21 mouse cellular contexts compared by ENCODE assay signal in genomic region chr6:91746776-91747175, GRCm38 (mm10).
DNase-seq lines count a peak whose midpoint lies in the region; ATAC-seq and TF ChIP-seq lines count a peak whose summit lies in the region.
"Had no signal": no experiment of that assay in that cellular context is flagged by ENCODE, and none has a peak within 500 bp of the region (broad histone marks: within the 10 kb centered on the region; RNA-seq: fewer than 3 reads in every experiment).

No protein-coding gene starts in this region.

- no peak overlapping the region for H3K4me3 ChIP-seq in gastrocnemius, adult 2 months
- no peak overlapping the region for H3K4me3 ChIP-seq in kidney, adult 2 months (ENCODE audit: insufficient read depth, low read depth, low read length)
- H3K4me3 ChIP-seq in lung, postnatal 0 days (ENCODE audit: low read depth, low read length), result no peak overlapping the region
- H3K4me3 ChIP-seq: erythroblast, embryonic 14.5 days; forebrain, embryonic 10.5 days; heart, embryonic 10.5 days; hindbrain, embryonic 13.5 days had no signal

- no peak overlapping the region for H3K27ac ChIP-seq in gastrocnemius, adult 2 months
- H3K27ac ChIP-seq in kidney, adult 2 months (ENCODE audit: insufficient read depth, low read depth, low read length), result peak overlapping the region; percentile 84
- no peak overlapping the region for H3K27ac ChIP-seq in lung, postnatal 0 days (ENCODE audit: low read length)
- H3K27ac ChIP-seq: forebrain, embryonic 10.5 days; heart, embryonic 10.5 days; hindbrain, embryonic 13.5 days; hindbrain, postnatal 0 days had no signal

- TF ChIP-seq EP300 in lung, postnatal 0 days (IDR thresholded peaks at IDR 0.05), result no peak

- no peak for ATAC-seq in lung, postnatal 0 days
- ATAC-seq: forebrain, embryonic 14.5 days; hindbrain, postnatal 0 days had no signal

- intact Hi-C loops in gastrocnemius, adult 2 months (cut with DNase I), result no loop called here

- peaks cover 23% of the 10 kb centered on the region; the same call in 1 of the 2 replicates for H3K4me1 ChIP-seq in kidney, adult 2 months (ENCODE audit: control insufficient read depth, insufficient read depth, low read length)
- H3K4me1 ChIP-seq in lung, postnatal 0 days (ENCODE audit: insufficient read depth, low read depth, low read length), result no peaks in the 10 kb centered on the region
- H3K4me1 ChIP-seq: hindbrain, embryonic 13.5 days had no signal

- H3K4me2 ChIP-seq in lung, postnatal 0 days (replicated peaks; ENCODE audit: low read depth, low read length), result no peak overlapping the region
- H3K4me2 ChIP-seq: hindbrain, embryonic 13.5 days had no signal

- peaks cover 3% of the 10 kb centered on the region; the same call in 1 of the 2 replicates for H3K36me3 ChIP-seq in kidney, adult 2 months (ENCODE audit: control insufficient read depth, insufficient read depth, low read length)
- peaks cover 52% of the 10 kb centered on the region for H3K36me3 ChIP-seq in lung, postnatal 0 days (ENCODE audit: insufficient read depth, low read length)

- H3K27me3 ChIP-seq in kidney, adult 2 months (replicated peaks; ENCODE audit: control insufficient read depth, insufficient read depth, low read length), result no peaks in the 10 kb centered on the region
- no peaks in the 10 kb centered on the region for H3K27me3 ChIP-seq in lung, postnatal 0 days (replicated peaks; ENCODE audit: insufficient read depth, low read length)
- H3K27me3 ChIP-seq: hindbrain, embryonic 13.5 days had no signal

- no peak for TF ChIP-seq CTCF in gastrocnemius, adult 2 months (IDR thresholded peaks at IDR 0.05)
- TF ChIP-seq CTCF in kidney, adult 2 months (conservative IDR thresholded peaks at IDR 0.05; ENCODE audit: insufficient read depth, insufficient read length, low read depth, low read length), result no peak
- no peak for TF ChIP-seq CTCF in lung, postnatal 0 days (IDR thresholded peaks at IDR 0.05)

- H3K9ac ChIP-seq in lung, postnatal 0 days (replicated peaks; ENCODE audit: low read depth), result no peak overlapping the region
- H3K9ac ChIP-seq: hindbrain, embryonic 13.5 days had no signal

- WGBS in kidney, adult 2 months, result 45% methylated on average over 5 of the region's 5 CpGs
- WGBS in lung, postnatal 0 days, result 84% methylated on average over 5 of the region's 5 CpGs

- no peaks in the 10 kb centered on the region for H3K9me3 ChIP-seq in lung, postnatal 0 days (ENCODE audit: low read length)
- H3K9me3 ChIP-seq: forebrain, embryonic 10.5 days; heart, embryonic 10.5 days; hindbrain, embryonic 13.5 days had no signal

- peak; percentile 9 for DNase-seq in gastrocnemius, adult 2 months
- DNase-seq in gastrocnemius, postnatal 10 days, result no peak
- DNase-seq in kidney, adult 2 months, result peak; percentile 85
- no peak for DNase-seq in kidney, adult 18-20 months
- DNase-seq in right cerebral cortex, postnatal 14 days, result peak; percentile 1
- no peak for DNase-seq in right cerebral cortex, postnatal 25 days
- peak; percentile 55 to 72 for DNase-seq in kidney, postnatal 36 days
- no peak for DNase-seq in lung, postnatal 0 days (ENCODE audit: low spot score)
- DNase-seq: adrenal gland, postnatal 14 days; cerebellum, adult 11-12 months; cerebellum, adult 9-11 months; cerebellum, postnatal 36 days; gastrocnemius, postnatal 36 days; heart, adult 18-20 months; heart, postnatal 10 days had no signal

- no peak for TF ChIP-seq POLR2A in kidney, adult 2 months (IDR thresholded peaks at IDR 0.05; ENCODE audit: low read depth, low read length)

Comparison
In these comparisons a context has a peak if more than half of its experiments do, and no peak if none do; other contexts are left out.
1. DNase-seq: peak in gastrocnemius, adult 2 months (single experiment), kidney, adult 2 months (single experiment), right cerebral cortex, postnatal 14 days (single experiment) and kidney, postnatal 36 days (2 of 2); none in gastrocnemius, postnatal 10 days (single experiment), kidney, adult 18-20 months (single experiment), right cerebral cortex, postnatal 25 days (single experiment) and lung, postnatal 0 days (single experiment).